Mouse (Mus musculus) left cerebral cortex, postnatal 14 days (tissue): ENCODE data around the gene Cpm. TPM values are rescaled to one million over a fixed set of nuclear protein-coding genes. Genes with fewer than 3 reads are reported as not detected.
"Not testable (repeated sequence)": the region's sequence is repeated elsewhere in the genome, so short reads cannot be mapped to it uniquely, and the experiment has no call there.

Experiments used
- DNase-seq, 2 experiments: peaks; one replicate each; pipeline ENCODE4 v3.0.0; 2021 to 2022; ENCODE audit warnings: low spot score in 2 of 2, mixed read lengths in 1 of 2
- intact Hi-C: fragments of 180-260 bp; cut with DNase I; formaldehyde crosslinking; loops from one replicate; pipeline ENCODE4 v1.15.1; 2025
- total RNA-seq, 2 experiments: library from RNA; stranded (reverse); gene quantifications; 2 replicates each; pipeline ENCODE4 v1.2.3; 2021

Cpm gene
- total RNA-seq, 2 experiments from 2014 or later, result 3.2 to 3.6 TPM

GRCm38 (mm10) chr10:117735396-117735795, 106.1 kb downstream of the Cpm start:
- DNase-seq, intact Hi-C loops: not testable (repeated sequence)

DNA sequence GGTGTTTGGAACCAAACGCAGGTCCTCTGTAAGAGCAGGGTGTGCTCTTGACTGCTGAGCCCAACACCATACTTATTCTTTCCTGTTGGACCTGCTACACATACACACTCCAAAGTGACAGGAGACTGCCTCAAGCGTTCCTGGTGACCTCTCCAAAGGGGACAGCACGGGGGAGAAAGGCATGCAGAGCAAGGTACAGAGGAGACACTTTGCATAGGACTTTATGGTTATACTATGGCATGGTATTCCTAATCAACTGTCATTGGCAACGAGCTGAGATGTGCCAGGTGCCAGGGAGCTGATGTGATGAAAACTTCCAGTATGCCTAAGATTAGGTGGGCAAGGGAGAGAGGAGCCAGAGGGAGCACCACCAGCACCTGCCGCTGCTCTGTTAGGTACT, 107.3 kb downstream of the Cpm start:
- intact Hi-C loops, result no loop called here
- no peak for DNase-seq

Other genes starting within 250 kb of the Cpm start
- gene Cpsf6, start 249.5 kb upstream of the Cpm start, total RNA-seq, result 100 to 1,000 TPM; 102 TPM
- gene Mdm2, start 81.3 kb downstream of the Cpm start, total RNA-seq, result 10 to 100 TPM; 49.9 to 50.4 TPM
- 10 to 100 TPM; 28.5 to 31.6 TPM for gene Slc35e3, start 116.9 kb downstream of the Cpm start, total RNA-seq
- gene Nup107, start 163.2 kb downstream of the Cpm start, total RNA-seq, result 10 to 100 TPM; 15.5 to 19.9 TPM
- gene Rap1b, start 216.5 kb downstream of the Cpm start, total RNA-seq, result 10 to 100 TPM; 76.6 to 76.7 TPM